Mouse (Mus musculus): ENCODE data around the gene Zbtb12.
"Not testable (repeated sequence)": the region's sequence is repeated elsewhere in the genome, so short reads cannot be mapped to it uniquely, and the experiment has no call there.

The Zbtb12 gene

DNA sequence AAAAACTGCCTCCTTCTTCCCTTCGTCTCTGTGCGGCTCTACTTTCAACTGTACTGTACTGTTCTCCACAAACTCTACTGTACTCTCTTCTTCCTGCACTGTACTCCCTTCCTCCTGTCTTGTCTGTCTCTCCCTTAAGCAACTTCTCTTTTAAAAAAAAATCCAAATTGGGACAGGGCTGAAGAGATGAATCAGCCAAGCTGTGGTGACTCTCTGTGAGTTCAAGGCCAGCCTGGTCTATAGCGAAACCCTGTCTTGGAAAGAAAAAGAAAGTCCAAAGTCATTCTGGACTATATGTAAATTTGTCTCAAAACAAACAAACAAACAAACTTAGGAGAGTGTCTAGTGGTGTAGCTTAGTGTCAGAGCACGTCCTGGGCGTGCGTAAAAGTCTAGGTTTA lies 5.0 kb upstream of the Zbtb12 start:
- DNase-seq, result no peak

DNA sequence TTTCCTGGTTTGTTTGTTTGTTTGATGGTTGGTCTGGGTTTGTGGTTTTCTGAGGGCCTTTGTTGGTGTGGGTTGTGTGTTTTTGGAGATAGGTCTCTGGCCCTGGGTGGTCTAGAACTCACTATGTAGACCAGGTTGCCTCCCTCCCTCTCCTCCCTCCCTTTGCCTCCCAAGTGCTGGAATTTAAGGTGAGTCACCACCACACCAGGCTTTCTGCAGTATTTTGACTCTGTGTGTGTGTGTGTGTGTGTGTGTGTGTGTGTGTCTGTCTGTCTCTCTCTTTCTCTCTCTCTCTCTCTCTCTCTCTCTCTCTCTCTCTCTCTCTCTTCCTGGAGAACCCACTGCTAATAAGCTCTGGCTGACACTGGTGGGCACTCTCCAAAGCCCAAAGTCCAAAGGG lies 1.9 kb downstream of the Zbtb12 start:
- DNase-seq, result no peak

DNA sequence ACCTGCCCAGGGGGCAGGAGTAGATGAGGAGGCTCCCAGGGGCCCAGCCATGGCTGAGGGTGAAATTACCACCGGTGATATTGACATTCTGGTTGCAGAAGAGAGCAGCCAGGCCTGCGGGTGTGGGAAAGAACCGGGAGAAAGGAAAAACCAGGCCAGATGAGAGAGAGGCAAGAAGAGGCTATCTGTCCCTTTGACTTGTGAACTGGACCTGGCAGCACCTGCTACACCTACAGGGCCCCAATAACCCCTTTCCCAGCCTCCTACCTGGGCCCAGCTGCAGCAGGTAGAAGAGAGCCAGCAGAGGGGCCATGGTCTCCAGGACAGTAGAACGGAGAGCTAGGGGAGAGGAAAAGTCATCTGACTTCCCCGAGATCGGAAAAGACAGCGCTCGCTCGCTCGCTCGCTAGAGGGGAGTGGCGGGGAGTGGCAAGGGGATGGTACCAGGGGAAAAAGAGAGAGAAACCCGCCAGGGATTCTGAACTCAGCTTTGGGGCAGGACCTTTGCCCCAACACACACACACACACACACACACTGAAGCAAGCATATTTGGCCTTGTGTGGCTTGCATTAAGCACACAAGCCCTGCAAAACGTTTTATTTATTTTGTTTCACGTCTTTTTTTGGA lies 2.5 kb downstream of the Zbtb12 start, which contains the start of gene Gm20547:
Gene Gm20547, minus strand, starts transcription at position 360 of the 628 bp plus-strand sequence.
- DNase-seq, result no peak

DNA sequence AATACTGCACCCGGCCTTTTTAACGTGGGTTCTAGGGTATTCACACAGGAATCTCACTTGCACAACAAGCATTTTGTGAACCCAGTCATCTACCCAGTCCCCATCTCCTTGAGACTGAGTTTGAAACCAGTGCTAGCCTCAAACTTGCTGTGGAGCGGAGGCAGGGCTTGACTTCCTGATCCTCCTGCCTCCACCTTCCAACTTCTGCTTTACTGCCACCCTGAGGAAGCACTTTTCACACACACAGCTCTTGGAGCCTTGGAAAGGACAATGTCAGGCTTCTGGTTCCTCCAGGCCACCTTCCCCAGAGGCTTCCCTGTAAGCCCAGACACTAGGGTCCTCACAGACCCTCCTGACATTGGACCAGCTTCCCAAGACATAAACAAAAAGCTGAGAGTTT lies 4.0 kb downstream of the Zbtb12 start:
- DNase-seq, result no peak

DNA sequence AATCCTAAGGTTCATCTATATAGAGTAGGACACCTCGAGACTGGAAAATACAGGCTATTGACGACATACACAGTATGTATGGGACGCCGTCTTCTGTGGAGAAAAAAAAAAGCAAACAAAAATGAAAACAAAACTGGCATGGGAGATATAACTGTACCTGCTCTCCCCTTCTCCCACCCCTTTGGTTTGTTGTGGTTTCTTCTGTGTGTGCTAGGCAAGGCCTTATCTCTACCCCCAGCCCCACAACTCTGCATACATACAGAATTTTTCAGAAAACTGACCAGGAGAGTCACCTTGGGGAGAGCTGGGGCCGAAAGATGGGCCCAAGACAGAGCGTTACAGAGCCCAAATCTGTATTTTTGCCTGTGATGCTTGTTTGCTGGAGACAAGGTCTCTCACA lies 5.4 kb downstream of the Zbtb12 start:
- DNase-seq, result no peak

DNA sequence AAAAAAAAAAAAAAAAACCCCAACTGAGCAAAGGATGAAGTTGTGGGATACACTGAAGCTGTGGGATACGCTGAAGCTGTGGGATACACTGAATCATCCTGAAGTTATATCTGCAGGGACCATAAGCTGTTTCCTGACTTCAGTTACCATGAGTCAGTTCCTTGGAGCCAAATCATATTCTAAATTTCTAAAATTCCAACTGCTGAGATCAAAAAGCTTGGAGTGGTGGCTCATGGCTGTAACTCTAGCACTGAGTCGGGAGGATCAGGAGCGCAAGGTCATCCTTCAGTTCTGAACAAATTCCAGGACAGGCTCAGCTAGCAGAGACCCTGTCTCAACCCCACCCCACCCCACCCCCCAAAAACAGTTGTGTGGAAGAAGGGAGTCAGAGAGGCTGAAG lies 6.3 kb downstream of the Zbtb12 start:
- DNase-seq, result no peak

DNA sequence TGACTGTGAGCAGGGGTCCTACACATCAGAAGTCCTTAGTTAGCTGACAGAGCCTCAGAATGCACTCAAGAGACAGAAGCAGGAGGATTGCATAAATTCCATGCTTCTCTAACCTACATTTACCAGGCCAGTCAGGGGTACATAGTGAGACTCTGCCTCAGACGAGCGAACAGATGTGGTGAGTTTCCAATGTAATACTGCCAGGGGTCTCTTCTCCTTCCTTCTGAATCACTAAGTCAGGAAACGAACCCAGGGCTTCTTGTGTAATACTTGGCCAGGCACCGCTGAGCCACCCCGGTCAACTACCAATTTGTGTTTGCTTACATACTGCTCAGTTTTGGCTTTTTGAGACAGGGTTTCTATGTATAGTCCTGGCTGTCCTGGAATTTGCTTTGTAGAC lies 8.7 kb downstream of the Zbtb12 start:
- DNase-seq, result no peak

DNA sequence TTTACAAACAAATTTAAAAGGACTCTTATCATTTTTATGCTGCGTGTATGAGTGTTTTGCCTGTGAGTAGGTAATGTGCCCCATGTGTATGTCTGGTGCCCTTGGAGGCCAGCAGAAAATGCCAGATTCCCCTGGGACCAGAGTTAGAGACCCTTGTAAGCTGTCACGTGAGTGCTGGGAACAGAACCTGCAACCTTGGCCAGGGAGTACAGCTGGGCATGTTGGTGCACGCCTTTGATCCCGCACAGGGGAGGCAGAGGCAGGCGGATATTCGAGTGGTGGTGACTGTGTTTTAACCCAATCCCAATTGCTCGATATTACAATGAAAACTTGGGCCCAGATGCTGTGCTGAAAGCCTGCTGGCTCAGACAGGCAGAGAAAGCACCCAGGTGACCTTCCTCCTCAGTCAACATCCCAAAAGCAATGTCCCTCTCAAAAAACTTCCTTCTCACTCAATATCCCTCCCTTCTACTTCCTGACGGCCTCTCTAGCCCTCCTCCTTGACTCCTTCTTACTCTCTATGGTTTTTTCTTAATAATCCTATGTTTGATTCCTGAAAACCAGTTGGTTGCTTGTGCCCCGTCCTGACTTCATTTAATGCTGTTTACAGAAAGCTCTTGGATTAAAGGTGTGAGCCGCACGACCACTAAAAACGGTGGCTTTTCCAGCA lies 10.9 kb downstream of the Zbtb12 start:
- no peak for DNase-seq

DNA sequence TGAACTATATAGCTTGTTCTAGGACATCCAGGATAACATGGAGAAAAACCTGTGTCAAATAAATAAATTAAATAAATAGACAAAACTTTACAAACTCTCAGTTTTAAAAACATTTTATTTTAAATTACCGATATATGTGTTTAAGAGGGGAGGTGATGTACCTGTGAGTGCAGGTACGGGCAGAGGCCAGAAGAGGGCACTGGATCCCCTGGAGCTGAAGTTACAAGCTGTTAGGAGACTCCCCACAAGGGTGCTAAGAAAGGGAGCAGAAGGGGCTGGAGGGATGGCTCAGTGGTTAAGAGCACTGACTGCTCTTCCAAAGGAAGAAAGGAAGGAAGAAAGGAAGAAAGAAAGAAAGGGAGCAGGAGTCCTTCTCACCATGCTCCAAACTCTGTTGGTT lies 12.1 kb downstream of the Zbtb12 start:
- no peak for DNase-seq

DNA sequence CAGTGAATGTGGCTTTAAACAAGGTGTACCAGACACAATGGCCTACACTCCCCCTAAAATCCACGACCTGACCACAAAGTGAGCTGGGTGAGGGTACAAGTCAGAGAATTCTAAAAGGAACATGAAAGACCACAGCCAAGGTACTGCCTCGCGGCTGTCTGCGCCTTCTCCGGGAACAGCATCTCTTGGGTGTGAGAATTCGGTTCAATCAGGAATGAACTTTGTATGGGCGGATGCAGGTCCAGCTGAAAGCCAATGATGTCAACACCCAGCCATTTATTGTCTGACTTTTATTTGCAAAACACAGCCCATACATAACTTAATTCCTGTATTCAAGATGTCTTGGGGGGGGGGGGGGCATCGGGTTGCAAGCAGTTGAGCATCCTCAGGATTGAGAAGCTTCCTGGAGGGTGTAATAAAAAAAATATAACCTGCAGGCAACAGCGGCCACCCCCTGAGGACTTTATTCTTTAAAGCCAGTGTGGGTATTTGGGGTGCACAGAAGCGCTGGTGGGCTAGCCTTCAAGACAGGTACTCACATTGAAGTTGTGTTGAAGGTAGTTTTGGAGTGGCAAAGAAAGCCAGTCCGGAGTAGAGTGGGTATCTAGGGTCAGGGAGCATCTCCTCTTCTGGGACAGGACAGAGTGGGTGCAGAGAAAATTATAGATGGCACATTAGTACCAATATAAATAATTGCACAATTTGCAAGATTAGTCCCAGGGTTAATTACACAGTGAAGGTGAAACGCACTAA lies 14.0 kb downstream of the Zbtb12 start:
- DNase-seq, result no peak

DNA sequence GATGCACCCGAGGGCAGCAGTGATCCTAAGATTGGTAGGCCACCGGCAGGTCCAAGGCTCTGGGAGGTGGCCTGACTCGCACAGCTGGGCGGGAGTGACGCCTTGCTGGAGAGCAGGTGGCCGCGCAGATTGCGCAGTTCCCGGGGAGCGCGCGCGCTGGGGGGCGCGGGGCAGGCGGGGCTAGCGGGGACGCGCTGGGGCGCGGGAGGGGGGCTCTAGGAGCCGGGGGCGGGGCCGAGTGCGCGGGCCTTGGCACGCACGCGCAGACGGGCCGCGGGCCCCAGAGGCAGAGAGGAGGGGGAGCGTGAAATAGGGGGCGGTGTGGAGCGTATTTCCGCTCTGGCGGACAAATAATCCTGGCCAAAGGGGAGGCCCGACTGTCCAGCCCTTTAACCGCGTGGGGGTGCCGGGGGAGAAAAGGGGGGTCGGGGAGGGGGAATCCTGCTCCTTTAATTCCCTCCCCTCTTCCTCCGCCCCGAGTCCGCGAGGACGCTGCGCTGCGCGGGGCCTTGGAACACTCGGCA lies 14.9 kb downstream of the Zbtb12 start:
- DNase-seq, result peak; percentile 98

DNA sequence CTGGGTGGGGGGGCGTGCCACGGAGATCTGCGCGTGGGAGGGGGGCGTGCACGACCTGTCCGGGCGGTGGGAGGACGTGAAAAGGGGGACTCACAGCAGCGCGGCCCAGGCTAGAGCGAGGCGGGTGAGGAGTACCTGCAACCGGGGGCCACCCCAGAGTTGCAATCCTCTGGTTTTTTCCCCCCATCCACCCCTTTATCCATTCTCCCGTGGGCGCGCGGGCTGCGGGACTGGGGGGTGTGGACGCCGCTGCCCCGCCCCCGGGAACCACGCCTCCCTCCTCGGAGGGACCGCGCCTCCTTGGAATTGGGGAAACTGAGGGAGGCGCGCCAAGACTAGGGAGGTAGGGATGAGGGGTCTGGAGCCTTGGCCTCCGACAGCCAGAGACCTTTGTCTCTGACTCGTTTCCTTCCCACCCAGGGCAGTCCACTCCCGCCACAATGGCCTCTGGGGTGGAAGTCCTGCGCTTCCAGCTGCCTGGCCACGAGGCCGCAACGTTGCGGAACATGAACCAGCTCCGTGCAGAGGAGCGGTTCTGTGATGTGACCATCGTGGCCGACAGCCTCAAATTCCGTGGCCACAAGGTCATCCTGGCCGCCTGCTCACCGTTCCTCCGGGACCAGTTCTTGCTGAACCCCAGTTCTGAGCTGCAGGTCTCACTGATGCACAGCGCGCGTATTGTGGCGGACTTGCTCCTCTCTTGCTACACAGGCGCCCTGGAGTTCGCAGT lies 15.7 kb downstream of the Zbtb12 start:
- DNase-seq, result peak; percentile 66

DNA sequence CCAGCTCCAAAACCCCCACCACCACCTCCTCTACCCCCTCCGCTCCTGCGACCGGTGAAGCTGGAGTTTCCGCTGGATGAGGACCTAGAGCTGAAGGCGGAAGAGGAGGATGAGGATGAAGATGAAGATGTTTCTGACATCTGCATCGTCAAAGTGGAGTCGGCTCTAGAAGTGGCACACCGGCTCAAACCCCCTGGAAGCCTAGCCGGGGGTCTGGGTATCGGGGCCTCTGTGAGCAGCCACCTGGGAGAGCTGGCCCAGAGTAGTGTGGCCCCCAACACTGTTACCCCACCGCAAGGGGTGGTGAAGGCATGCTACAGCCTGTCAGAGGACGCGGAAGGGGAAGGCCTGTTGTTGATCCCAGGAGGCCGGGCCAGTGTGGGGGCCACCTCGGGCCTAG lies 16.4 kb downstream of the Zbtb12 start:
- DNase-seq, result no peak

DNA sequence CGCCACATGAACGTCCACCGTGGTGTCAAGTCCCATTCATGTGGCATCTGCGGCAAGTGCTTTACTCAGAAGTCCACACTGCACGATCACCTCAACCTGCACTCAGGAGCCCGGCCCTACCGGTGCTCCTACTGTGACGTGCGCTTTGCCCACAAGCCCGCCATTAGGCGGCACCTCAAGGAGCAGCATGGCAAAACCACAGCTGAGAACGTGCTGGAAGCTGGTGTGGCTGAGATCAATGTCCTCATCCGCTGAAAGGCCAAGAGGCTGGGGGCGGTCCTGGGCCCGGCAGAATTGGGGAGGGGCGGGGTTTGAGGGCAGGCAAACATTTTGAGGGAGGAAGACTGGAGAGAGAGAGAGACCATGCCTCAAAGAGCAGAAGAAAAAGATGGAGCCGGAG lies 17.1 kb downstream of the Zbtb12 start:
- DNase-seq, result no peak

DNA sequence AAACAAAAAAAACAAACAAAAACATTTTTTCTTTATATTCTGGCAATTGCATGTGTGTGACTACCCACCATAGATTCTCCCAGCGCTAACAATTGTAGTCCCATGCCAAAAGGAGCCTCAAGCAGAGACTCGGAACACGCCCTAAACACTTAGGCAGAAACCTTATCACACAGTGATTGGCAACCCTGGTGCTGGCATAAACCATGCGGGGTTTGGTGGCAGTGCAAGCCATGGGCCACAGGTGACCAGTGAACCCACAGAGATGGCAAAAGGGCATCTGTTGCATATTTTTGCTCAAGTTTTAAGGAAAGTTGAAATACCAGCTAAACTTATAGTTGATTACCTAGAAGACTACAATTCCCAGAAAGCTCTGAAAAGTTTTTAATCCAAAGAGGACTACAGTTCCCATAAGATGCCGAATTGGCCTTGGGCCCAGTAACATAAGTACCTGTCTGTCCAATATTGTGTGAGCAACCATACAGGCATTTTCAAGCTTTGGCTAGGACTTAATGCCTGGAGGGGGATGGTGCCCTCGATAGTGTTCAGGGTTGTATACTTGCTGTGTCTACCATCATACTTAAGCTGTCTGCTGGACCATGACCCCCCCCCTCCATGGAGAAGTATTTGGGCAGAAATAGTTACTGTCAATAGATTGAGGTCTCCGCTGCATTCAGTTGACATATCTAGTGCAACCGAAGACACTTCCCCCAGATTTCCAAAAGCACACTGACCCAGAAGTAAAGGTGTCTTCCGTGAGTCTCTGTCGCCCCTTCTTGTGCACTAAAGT lies 18.3 kb downstream of the Zbtb12 start:
- DNase-seq, result peak; percentile 64

DNA sequence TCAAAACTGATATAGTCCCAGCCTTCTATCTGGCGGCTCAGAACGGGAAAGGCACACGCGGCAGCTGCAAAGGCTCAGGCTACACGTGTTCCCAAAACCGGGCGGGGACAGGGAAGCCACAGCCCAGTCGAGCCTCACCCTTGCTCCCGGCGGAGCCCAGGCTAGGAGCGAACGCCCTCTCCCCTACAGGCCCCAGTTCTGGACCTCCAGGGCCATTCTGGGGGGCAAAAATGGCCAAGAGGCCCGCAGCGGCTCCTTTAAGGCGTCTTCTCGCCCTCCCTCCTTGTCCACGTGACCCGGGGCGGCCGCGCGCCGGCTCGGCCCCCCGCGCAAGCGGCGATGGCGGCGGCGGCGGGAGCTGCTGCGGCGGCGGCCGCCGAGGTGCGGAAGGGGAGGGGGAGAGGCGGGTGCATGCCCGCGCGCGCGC lies 18.9 kb downstream of the Zbtb12 start, which contains the start of the genes C2 and Ehmt2:
Gene C2, minus strand, starts transcription at position 106 of the 427 bp plus-strand sequence.
Gene Ehmt2, plus strand, starts transcription at position 310 of the 427 bp plus-strand sequence.
- peak; percentile 83 for DNase-seq

DNA sequence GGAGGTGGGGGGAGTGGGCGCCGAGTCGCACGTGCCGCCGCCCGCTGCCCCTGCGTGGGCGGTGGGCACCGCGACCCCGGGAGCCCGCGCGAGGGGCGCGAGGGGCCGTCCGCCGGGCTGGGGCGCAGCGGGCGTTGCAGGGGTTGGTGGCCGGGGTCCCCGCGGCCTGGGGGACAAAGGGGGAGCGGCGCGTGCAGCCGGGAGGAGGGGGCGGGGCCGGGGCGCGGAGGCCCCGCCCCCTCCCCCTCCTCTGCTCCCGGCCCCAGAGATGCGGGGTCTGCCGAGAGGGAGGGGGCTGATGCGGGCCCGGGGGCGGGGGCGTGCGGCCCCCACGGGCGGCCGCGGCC lies 19.4 kb downstream of the Zbtb12 start:
- DNase-seq, result peak; percentile 60

DNA sequence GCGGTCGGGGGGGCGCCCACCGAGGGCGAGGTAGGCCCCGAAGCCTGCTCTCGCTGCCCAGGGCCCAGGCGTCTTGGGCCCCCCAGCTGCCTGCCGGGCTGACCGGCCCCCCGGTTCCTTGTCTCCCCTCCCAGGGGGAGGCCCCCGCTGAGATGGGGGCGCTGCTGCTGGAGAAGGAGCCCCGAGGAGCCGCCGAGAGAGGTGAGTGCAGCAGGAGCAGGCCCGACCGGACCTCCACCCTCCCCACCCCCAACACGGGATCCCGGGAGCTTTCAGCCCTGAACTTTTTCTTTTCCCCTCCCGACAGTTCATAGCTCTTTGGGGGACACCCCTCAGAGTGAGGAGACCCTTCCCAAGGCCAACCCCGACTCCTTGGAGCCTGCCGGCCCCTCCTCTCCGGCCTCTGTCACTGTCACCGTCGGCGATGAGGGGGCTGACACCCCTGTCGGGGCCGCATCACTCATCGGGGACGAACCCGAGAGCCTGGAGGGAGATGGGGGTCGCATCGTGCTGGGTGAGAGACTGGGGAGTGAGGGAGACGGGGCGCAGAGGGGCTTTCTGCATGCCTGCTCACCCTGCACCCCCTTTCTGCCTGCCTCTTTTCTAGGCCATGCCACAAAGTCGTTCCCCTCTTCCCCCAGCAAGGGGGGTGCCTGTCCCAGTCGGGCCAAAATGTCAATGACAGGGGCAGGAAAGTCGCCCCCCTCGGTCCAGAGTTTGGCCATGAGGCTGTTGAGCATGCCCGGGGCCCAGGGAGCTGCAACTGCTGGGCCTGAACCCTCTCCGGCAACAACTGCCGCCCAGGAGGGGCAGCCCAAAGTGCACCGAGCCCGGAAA lies 20.0 kb downstream of the Zbtb12 start:
- DNase-seq, result peak; percentile 44

DNA sequence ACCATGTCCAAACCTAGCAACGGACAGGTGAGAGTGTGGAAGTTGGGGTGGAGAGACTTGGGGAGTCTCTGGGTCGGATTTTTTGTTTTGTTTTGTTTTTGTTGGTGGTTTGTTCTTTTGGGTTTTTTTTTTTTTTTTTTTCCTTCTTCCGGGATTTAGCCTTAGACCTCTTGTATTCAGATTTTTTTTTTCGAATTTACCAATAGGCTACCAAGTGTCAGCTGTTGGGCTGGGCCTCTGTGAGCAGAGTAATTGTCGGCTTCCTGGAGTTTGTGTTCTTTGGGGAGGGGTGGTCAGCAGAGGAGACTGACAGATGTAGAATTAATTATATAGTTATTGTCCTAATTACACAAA lies 20.6 kb downstream of the Zbtb12 start:
- no peak for DNase-seq

DNA sequence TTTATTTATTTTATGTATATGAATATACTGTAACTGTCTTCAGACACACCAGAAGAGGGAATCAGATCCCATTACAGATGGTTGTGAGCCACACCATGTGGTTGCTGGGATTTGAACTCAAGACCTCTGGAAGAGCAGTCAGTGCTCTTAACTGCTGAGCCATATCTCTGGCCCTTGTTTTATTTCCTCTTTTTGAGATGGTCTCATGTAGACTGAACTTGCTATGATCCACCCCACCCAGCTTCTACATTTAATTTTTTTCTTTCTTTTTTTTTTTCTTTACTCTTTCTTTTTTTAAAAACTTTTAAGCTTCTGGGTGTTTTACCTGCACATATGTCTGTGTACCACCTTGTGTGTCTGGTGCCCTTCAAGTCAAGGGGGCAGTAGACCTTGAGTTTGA lies 21.5 kb downstream of the Zbtb12 start:
- not testable (repeated sequence) for DNase-seq

DNA sequence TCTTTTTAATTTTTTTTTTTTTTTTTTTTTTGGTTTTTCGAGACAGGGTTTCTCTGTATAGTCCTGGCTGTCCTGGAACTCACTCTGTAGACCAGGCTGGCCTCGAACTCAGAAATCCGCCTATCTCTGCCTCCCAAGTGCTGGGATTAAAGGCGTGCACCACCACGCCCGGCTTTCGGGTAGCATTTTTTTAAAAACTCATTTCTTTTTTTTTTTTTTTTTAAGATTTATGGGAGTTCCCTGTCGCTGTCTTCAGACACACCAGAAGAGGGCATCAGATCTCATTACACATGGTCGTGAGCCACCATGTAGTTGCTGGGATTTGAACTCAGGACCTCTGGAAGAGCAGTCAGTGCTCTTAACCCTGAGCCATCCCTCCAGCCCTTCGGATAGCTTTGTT lies 22.7 kb downstream of the Zbtb12 start:
- not testable (repeated sequence) for DNase-seq

All from right cerebral cortex, postnatal 4 days (tissue).